Mouse (Mus musculus) right cerebral cortex, postnatal 14 days (tissue): Measurements from ENCODE around the gene Islr2.

ENCODE experiments used
- DNase-seq: peaks from one replicate; pipeline ENCODE4 v3.0.0; 2022

Islr2 gene

DNA sequence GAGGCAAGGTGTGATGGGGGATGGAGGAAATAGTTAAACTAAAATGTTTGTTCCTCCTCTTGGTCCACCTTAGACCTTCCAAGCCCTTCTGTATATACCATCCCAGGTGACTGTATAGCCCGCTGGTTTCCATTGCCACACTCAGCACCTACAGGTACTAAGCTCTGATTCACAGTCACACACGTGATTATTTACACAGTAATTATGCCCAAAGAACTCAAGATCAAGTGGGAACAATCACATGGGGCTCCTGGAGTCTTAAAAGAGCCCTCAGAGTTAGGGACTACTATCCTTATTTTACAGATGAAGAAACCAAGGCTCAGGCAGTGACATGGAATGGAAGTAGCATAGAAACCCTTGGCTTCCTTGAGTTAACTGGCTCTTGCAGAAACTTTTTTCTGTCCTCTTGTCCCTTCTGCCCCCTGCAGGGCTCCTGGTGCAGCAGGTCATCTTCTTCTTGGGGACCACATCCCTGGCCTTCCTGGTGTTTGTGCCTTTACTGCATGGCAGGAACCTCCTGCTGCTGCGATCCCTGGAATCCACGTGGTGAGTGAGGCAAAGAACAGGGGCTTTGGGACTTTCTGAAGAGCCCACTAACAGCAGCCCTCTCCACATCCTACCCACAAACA lies 53.3 kb downstream of the Islr2 start:
- DNase-seq = no peak

- no peak for DNase-seq
Measured at GRCm38 (mm10) chr9:58148806-58149205, 55.3 kb downstream of the Islr2 start.
